Mouse (Mus musculus) urinary bladder, adult 18-20 months (tissue): ENCODE results near the gene Mfsd4b4.
"Not testable (repeated sequence)": the region's sequence is repeated elsewhere in the genome, so short reads cannot be mapped to it uniquely, and the experiment has no call there.

ENCODE experiments used
- DNase-seq, 2 experiments: peaks; one replicate each; pipeline ENCODE4 v3.0.0; 2022; ENCODE audit warnings: low spot score in 2 of 2, mixed read lengths in 2 of 2

Mfsd4b4 gene

DNA sequence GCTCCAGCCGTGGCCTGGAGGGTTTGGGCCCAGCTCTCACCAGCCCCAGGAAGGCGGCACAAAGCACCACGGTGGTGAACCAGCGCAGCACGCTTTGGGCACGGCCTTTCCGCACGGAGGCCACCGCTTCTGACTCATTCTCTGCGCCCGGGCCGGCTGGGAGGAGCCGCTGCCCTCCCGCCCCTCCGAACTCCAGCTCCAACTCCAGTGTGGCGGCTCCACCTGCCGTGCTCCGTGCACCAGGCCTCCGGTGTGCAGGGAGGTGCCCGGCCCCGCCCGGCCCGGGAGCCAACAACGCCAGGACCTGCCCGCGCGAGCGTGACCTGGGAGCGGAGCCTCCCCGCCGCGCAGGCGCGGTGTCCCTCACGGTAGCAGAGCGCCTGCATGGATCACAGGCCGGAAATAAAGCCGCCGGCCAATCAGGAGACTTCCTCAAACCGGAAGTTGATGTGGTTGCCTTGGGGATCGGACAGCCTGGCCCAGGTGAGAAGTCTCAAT lies at the start of gene Mfsd4b4:
TSS of gene Mfsd4b4 (minus strand) at position 365 of the 498 bp plus-strand sequence.
- peak; percentile 75 to 83 for DNase-seq

DNA sequence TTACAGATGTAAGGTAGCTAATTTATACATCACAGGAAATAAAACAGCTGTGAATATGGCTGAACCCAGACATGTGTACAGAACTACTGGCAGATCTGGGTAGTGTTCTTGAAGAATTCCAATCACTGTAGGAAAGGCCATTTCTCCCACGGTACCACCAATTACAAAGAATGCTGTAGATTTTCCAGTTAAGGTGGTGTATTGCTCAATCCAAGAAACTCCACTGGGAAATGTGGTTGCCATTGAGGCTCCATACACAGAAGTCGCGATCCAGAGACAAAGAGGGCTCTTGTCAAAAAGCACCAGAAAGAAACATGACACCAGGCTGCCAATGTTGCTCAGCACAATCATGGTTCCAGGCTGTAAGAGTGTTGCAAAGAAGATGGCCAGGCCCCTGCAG lies 48.2 kb upstream of the Mfsd4b4 start:
- DNase-seq: not testable (repeated sequence)

DNA sequence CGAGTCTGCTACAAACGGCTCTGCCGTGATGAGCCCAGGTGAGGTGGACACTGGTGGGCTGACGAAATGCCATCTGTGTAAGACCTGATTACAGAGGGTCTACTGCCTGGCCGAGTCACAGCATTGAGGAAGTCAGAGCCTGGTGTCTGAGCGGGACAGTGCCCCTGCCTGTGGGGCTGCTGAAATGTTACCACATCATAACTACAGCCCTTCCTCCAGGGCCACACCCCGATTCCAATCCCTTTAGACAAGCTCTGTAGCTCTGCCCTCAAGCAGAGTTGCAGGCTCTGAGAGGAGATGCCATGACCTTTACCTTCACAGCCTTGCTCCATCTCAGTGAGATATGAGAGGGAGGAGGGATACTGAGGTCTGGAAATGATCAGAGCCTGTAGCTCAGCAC lies 37.5 kb upstream of the Mfsd4b4 start:
- DNase-seq: no peak

DNA sequence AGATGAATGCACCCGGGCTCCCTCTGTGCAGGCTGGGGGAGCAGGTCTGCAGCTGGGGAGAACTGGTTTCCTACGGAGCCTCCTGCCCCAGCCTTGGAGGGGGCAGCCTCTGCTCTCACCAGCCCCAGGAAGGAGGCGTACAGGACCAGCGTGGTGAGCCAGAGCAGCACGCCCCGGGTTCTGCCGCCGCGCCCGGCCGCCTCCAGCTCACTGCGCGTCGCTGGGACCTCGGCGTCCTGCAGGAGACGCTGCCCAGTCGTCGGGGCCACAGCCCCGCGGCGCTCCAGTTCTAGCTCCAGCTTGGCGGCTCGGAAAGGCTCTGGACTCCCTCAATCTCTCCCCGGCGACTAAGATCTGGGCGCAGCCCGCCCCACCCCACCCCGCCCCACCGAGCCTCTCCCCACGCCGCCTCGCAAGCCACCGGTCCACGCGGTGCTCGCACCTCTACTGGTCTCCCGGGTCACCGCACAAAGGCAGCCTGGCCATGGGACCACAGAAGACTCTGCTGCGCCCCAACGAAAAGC lies 27.6 kb upstream of the Mfsd4b4 start, which contains the start of gene Mfsd4b2:
TSS of gene Mfsd4b2 (minus strand) at position 308 of the 524 bp plus-strand sequence.
- peak; percentile 1 to 15 for DNase-seq

DNA sequence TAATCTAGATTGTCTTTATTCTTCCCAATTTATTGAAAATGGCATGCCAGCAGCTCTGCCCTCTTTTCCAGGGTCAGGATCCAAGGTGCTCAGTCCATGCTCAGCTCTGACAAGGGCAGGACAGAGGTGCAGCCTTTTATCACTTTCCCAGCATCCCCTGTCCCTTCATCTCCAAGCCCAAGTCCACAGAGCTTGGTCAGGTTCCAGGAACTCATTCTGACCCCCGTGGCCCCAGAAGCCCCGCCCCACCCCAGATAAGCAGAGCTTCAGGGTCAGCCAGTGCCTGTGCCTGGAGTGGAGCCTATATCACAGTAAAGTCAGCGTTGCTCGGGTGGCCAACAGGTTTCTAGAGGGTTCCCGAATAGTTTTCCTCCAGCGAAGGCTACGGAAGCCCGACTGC lies 25.5 kb upstream of the Mfsd4b4 start:
- DNase-seq: not testable (repeated sequence)

DNA sequence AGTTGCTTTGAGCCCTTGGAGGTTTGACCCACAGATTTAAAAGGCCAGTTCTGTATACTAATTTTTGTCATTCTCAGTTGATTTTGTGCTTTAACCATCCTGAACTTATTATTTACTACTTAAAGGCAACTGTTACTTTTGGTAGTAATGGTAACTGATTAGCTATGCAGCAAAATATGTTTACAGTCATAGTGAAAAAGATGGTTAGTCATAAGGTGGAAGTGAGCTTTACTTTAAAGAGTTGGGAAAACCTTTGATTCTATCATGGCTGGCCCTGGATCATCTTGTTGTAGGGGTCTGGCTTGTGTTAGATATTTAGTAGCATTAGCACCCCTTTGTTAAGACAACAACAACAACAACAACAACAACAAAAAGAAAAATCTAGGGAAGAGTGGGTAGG lies 13.6 kb upstream of the Mfsd4b4 start:
- DNase-seq: no peak

DNA sequence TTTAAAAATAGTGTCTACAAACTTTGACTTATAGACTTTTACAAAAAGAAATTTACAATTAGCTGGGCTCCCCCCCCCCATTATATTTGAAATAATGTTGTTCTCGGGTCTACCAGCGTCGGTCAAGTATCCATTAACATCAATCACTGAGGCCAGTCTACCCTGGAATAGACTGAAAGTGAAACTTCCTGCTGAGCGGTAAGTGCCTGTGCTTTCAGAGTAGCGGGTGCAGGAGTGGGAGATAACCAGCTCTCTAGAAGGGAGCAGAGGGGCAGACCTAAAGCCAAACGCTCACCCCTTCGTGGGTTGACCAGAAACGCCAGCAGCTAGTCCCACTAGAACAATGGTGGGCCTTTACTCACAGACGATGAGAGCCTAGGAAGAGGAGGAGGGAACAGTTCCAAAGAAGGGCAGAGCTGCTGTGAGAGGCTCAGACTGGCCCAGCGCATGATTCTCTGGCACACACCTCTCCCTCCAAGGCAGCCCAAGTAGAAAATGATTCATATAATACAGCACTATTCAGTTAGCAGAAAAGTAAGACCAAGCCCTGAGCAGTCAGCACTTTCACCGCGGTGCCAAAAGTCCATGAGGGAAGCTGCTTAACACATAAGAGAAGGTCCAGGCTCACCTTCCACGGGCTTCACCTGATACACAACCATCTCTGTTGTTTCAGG lies 9.9 kb upstream of the Mfsd4b4 start:
- no peak for DNase-seq

DNA sequence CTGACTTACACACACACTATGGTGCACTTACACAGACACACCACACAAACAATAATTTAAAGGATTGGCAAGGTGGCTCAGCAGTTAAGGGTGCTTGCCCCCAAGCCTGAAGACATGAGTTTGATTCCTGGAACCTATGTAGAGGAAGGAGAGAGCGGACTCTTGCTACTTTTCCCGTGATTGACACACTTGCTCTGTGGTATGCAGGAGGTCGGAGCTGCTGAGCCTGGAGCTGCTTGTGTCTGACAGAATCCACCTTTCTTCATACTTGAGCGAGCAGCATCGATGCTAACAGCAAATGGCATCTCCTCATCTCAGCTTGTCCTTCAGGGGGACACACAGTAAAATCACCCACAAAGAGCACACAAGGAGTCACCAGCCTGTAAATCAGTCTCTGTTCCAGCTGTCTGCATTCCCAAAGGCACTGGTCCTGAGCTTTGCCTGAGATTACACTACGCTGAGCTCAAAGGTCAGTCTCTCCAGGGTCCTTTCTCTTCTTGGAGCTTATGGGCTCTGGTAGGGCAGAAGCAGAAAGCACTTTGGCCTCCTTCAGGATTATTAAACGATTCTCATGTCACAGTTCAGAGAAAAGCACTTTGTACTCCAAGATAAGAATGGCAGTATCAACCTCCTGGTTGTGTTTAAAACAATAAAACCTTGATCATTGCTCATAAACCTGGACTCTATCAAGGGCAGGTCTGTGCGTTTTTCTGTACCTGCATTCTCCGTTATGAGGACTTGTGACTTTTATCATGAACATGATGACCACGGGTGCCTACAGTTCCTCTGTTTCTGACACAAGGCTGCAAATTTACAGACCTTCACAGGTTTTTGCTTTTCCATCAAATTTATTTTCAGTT lies 8.0 kb upstream of the Mfsd4b4 start:
- DNase-seq: no peak

DNA sequence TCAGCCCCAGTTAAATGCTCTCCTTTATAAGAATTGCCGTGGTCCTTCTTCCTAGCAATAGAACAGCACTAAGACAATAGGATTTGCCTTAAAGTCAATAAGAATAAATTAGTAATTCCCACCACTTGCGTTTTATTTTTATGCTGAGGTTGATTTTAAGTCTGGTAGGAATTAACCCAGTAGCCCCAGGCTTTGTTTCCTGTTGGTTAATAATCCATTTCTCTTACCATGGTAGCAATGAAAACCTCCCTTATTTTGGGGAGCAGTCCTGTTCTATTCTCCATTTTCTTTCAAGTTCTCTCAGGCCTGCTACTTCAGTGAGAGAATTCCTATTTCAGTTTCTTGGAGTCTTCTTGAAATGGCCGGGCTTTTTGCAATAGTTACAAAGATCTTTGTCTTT lies 5.2 kb upstream of the Mfsd4b4 start:
- DNase-seq: no peak

DNA sequence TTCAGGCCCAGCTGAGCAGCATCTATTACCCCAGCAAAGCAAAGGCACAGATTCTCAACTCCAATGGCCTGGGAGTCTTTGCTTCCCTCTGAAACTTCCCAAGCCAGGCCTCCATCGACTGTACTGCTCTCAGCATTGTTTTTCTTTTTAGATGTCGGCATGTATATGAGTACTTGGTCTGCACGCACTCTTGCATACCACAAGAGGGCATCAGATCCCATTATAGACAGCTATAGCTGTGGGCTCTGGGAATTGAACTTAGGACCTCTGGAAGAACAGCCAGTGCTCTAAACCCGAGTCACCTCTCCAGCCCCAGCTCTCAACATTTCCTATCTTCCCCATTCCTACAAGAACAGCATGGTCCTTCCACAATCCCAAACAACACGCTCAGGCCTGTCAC lies 2.5 kb downstream of the Mfsd4b4 start:
- no peak for DNase-seq

DNA sequence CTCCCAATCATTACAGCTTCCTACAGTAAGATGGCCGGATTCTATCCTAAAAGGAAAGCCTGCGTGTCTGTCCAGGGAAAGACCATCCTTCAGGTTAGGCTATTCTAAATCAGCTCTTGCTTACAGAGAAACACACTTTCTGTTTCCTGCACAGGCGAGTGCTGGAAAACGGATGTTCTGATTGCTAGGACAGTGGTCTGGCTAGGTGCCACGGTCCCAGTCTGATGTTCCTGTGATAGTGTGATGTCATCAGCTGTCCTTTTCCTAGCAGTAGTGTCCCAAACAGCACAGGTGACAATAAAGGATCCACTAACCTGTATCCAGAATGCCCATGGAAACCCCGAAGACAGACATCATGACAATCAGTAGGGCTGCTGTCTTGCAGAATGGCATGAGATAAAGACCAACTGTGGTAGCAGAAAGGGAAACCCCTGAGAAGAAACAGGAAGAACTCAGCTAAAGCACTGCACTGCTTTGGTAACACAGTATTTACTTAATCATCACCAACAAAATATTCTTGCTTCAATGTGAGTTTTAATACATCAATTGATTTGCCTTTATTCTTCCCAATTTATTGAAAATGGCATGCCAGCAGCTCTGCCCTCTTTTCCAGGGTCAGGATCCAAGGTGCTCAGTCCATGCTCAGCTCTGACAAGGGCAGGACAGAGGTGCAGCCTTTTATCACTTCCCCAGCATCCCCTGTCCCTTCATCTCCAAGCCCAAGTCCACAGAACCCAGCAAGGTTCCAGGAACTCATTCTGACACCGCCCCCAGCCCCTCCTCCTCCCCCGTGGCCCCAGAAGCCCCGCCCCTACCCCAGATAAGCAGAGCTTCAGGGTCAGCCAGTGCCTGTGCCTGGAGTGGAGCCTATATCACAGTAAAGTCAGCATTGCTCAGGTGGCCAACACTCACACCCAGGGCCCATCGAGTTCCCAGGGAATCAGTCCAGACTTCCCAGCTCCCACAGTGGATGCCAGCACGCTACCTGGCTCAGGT lies 5.0 kb downstream of the Mfsd4b4 start:
- DNase-seq: no peak

DNA sequence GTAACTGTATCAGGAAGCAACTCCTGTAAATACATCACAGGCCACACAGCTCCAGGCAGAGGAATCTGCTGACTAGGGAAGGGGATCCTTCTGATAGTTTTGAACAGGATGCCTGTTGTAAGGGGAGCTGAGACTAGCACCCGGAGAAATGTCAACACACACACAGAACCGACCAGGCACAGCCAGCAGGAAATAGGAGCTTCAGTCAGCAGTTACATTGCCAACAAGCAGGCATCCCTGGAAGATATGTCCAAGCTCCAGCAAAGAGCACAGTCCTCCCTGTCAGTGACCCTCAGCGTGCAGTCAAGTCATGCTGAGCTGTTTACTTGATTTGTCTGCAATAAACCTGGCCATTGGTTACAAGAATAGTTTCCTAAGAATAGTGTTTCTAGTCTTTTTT lies 10.4 kb downstream of the Mfsd4b4 start:
- DNase-seq: no peak

DNA sequence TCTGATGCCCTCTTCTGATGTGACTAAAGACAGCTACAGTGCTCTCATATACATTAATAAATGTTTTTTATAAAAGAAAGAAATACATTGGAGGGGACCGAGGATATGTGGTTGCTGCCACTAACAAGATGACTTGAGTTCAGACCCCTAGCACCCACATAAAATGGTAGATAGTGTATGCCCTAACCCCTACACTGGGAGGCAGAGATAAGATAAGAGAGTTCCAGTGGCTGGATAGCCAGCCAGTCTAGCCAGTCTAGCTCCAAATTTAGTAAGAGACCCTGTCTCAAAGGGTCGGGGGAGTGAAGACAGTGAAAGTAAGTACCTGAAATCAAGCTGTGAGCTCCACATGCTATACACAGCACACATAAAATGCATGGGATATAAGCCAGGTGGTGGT lies 33.5 kb downstream of the Mfsd4b4 start:
- no peak for DNase-seq

DNA sequence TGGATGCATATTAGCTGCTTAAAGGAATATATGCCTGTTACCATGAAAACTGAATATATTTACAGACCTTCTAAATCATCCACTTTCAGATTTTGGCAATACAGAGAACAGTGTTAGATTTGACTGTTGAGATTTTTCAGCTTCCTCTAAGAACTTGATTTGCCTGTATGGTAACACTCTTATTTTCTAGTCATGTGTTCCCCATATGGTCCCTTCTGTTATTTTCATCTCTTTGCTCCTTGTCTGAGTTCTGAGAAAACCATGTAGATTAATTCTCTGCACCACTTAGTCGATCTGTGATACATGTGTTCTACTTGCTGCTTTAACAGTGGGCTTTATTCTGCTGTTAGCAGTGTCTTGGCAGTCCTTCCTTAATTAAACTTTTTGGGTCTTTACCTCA lies 56.4 kb downstream of the Mfsd4b4 start:
- DNase-seq: no peak
